Mouse (Mus musculus): ENCODE measurements around the gene Olfr1472.
"Not testable (repeated sequence)": the region's sequence is repeated elsewhere in the genome, so short reads cannot be mapped to it uniquely, and the experiment has no call there.

Gene Olfr1472

DNA sequence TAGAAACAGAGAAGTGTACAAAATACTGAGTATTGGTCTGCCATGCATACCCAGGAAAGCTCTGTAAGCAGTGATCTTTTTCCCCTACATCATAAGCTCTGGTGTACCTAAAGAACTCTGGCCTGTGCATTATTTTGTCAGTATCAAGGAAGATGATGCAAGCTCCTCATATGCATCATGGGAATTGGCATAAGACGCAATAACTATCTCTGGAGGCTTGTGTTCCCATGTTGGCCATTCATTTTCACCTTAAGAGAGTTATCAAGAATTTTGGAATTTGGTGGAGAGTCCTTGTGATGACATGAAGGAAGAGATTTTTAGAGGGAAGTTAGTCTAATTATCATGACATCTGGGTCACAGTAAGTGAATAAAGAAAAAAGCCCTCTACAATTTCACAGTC lies at the start of gene Olfr1472:
Gene Olfr1472, minus strand, starts transcription at position 101 of the 400 bp plus-strand sequence.
- no peak for DNase-seq (ENCODE audit: low read depth, low spot score)

DNA sequence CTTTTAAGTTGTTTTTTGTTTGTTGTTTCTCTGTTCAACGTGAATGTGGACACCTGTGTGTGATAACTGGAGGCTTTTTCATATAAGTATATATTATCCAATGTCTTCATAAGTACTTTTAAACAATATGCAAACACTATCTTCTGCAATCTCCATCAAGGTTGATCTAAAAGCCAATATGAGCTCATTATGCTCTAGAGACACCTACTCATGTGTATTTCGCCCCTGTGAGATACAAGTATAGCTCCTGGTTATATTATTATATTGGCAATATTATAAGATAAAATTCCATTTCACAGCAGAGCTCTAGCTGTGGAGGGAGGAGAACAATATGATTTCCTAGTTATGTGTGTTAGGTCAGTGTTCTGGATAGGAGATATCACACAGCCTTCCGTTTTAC lies 44.4 kb upstream of the Olfr1472 start, which contains the start of gene Olfr1477:
Gene Olfr1477, plus strand, starts transcription at position 301 of the 400 bp plus-strand sequence.
- no peak for DNase-seq (ENCODE audit: low read depth, low spot score)

DNA sequence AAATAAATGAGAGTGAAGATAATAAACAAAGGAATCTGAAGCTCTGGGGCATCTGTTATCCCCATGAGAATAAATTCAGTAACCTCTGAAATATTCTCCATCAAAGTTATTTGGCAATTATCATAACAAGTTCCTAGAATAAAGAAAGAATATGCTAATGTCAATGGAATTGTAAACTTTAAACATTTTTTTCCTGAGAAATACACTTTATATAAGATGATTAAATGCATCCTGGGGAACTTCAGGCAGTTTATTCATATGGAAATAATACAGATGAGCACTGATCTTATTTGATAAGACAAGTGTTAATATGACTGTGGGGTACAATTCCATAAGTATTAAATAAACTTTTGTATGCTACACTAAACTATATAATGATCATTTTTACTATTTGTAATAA lies 24.2 kb upstream of the Olfr1472 start, which contains the start of gene Olfr1475:
Gene Olfr1475, minus strand, starts transcription at position 101 of the 400 bp plus-strand sequence.
- DNase-seq (ENCODE audit: low read depth, low spot score) = no peak

GRCm38 (mm10) chr19:13469265-13469664 lies 13.4 kb upstream of the Olfr1472 start, which contains the start of gene Olfr1474:
Olfr1474 (plus strand) TSS chr19:13469565.
- not testable (repeated sequence) for DNase-seq (ENCODE audit: low read depth, low spot score)

DNA sequence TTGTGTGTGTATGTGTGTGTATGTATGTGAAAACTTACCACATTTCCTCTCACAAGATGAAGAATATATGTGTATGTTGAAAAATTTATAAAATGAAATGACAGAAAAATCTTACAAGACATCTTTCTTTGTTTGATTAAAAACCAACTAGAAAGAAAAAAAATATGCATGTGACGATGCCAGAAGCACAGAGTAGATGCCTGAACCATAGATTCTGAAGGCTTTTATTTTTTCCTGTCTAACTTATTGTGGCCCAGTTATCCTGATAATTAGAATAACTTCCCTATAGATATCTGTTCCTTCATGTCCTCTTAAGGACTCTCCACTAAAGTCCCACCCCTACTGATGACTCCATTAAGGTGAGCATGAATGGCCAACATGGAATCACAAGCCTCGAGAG lies 12.8 kb downstream of the Olfr1472 start, which contains the start of gene Olfr1471:
Gene Olfr1471, plus strand, starts transcription at position 301 of the 400 bp plus-strand sequence.
- not testable (repeated sequence) for DNase-seq (ENCODE audit: low read depth, low spot score)

DNA sequence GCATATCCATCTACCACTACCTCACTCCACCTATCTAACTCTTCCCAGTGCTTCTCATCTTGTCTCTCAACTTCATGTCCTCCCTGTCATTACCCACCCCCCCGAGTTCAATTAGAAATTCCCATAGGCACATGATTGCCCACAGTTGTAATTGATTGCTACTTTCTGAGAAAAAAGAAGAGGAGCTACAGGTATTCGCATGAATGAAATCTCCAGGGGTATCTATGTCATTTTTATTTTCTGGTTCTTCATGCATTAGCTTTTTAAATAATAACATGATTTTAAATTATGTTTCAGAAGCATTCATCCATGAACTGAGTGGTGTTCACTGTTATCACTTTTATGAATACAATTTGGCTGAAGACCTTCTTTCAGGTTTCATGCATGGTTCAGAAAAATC lies 48.3 kb downstream of the Olfr1472 start, which contains the start of gene Olfr1469:
Gene Olfr1469, plus strand, starts transcription at position 301 of the 400 bp plus-strand sequence.
- no peak for DNase-seq (ENCODE audit: low read depth, low spot score)

All from A20 (cell line).